In the genomic region with DNA sequence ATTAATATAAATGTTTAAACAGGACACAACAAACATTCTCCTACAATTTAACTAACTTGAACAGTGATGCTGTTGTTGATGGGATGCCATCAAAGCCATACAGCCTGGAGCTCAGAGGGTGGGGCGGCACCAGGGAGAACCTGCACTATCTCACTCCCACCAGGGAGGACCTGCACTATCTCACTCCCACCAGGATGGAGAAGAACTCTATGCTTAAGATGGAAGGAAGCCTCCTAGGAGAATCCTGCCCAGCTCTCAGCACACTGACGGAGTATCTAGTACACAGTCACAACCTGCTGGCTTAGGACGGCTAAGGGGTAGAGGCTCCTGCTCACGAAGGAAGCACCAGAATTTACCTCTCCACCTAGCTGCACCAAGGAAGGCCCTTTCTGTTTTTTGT, we compare ENCODE assay signal across 16 mouse cellular contexts. TPM values are rescaled to one million over a fixed set of nuclear protein-coding genes. Genes with fewer than 3 reads are reported as not detected.
DNase-seq lines count a peak whose midpoint lies in the region; ATAC-seq and TF ChIP-seq lines count a peak whose summit lies in the region.
"Had no signal": no experiment of that assay in that cellular context is flagged by ENCODE, and none has a peak within 500 bp of the region (broad histone marks: within the 10 kb centered on the region; RNA-seq: fewer than 3 reads in every experiment).

No protein-coding gene starts in this region.

- H3K27ac ChIP-seq in forebrain, embryonic 14.5 days (ENCODE audit: low read depth, low read length) = no peak overlapping the region
- H3K27ac ChIP-seq in forebrain, embryonic 13.5 days = no peak overlapping the region
- no peak overlapping the region for H3K27ac ChIP-seq in lung, postnatal 0 days (ENCODE audit: low read length)
- peak overlapping the region; percentile 91 for H3K27ac ChIP-seq in liver, embryonic 12.5 days
- H3K27ac ChIP-seq: embryonic facial prominence, embryonic 12.5 days had no signal

- WGBS in forebrain, embryonic 14.5 days = 90% methylated on average over 4 of the region's 4 CpGs
- WGBS in forebrain, embryonic 13.5 days = 93% methylated on average over 4 of the region's 4 CpGs
- WGBS in lung, postnatal 0 days = 85% methylated on average over 4 of the region's 4 CpGs
- WGBS in liver, embryonic 12.5 days (ENCODE audit: insufficient replicate concordance) = 28% methylated on average over 4 of the region's 4 CpGs

- no peaks in the 10 kb centered on the region for H3K36me3 ChIP-seq in forebrain, embryonic 14.5 days (ENCODE audit: control insufficient read depth, insufficient read depth, low read length)
- H3K36me3 ChIP-seq in forebrain, embryonic 13.5 days (ENCODE audit: poor library complexity, severe bottlenecking) = no peaks in the 10 kb centered on the region
- no peaks in the 10 kb centered on the region for H3K36me3 ChIP-seq in lung, postnatal 0 days (ENCODE audit: insufficient read depth, low read length)
- 0 out of 2 replicates have a peak, but pooled peaks cover 3% of the 10 kb centered on the region for H3K36me3 ChIP-seq in liver, embryonic 12.5 days
- H3K36me3 ChIP-seq: embryonic facial prominence, embryonic 12.5 days had no signal

- H3K4me2 ChIP-seq in forebrain, embryonic 14.5 days (ENCODE audit: low read length) = no peak overlapping the region
- no peak overlapping the region for H3K4me2 ChIP-seq in forebrain, embryonic 13.5 days
- H3K4me2 ChIP-seq in lung, postnatal 0 days (replicated peaks; ENCODE audit: low read depth, low read length) = 0 out of 2 replicates have a peak overlapping the region, but pooled peaks have one; percentile 1
- H3K4me2 ChIP-seq in liver, embryonic 12.5 days = peak overlapping the region; percentile 88
- H3K4me2 ChIP-seq: embryonic facial prominence, embryonic 12.5 days had no signal

- no peak for ATAC-seq in forebrain, embryonic 14.5 days
- no peak for ATAC-seq in forebrain, embryonic 13.5 days
- no peak for ATAC-seq in lung, postnatal 0 days
- ATAC-seq in liver, embryonic 12.5 days = peak; percentile 92
- ATAC-seq: forebrain, postnatal 0 days had no signal

- H3K27me3 ChIP-seq in forebrain, embryonic 14.5 days (replicated peaks; ENCODE audit: control insufficient read depth, insufficient read depth, low read length) = no peaks in the 10 kb centered on the region
- H3K27me3 ChIP-seq in forebrain, embryonic 13.5 days = no peaks in the 10 kb centered on the region
- H3K27me3 ChIP-seq in lung, postnatal 0 days (replicated peaks; ENCODE audit: insufficient read depth, low read length) = no peaks in the 10 kb centered on the region
- H3K27me3 ChIP-seq in liver, embryonic 12.5 days (replicated peaks) = no peaks in the 10 kb centered on the region; the same call in 1 of the 2 replicates
- H3K27me3 ChIP-seq: embryonic facial prominence, embryonic 12.5 days had no signal

- TF ChIP-seq CTCF in lung, postnatal 0 days (IDR thresholded peaks at IDR 0.05) = no peak

- peak overlapping the region; percentile 2; the same call in 1 of the 2 replicates for H3K9ac ChIP-seq in forebrain, embryonic 14.5 days (ENCODE audit: low read length)
- H3K9ac ChIP-seq in forebrain, embryonic 13.5 days = no peak overlapping the region
- H3K9ac ChIP-seq in lung, postnatal 0 days (replicated peaks; ENCODE audit: low read depth) = no peak overlapping the region
- H3K9ac ChIP-seq in liver, embryonic 12.5 days = peak overlapping the region; percentile 100
- H3K9ac ChIP-seq: embryonic facial prominence, embryonic 12.5 days; forebrain, postnatal 0 days had no signal

- H3K9me3 ChIP-seq in forebrain, embryonic 14.5 days (replicated peaks; ENCODE audit: control insufficient read depth, low read length) = no peaks in the 10 kb centered on the region
- no peaks in the 10 kb centered on the region for H3K9me3 ChIP-seq in forebrain, embryonic 13.5 days (replicated peaks)
- H3K9me3 ChIP-seq in lung, postnatal 0 days (ENCODE audit: low read length) = no peaks in the 10 kb centered on the region
- no peaks in the 10 kb centered on the region for H3K9me3 ChIP-seq in liver, embryonic 12.5 days (replicated peaks)
- H3K9me3 ChIP-seq: embryonic facial prominence, embryonic 12.5 days had no signal

- DNase-seq in forebrain, embryonic 14.5 days (ENCODE audit: low spot score) = no peak
- no peak for DNase-seq in lung, postnatal 0 days (ENCODE audit: low spot score)
- DNase-seq in lung, adult 18-20 months = no peak
- peak; percentile 81 to 82 for DNase-seq in spleen, postnatal 4 days (ENCODE audit: low spot score in 2 of 2)
- DNase-seq in gastrocnemius, postnatal 10 days = no peak
- DNase-seq in lung, postnatal 36 days = no peak
- DNase-seq: cerebellum, adult 8-10 months; forebrain, postnatal 0 days; heart, postnatal 4 days; kidney, adult 11 months; kidney, postnatal 4 days; right cerebral cortex, postnatal 25 days; thymus, adult 2 months had no signal

- H3K4me1 ChIP-seq in forebrain, embryonic 14.5 days (ENCODE audit: control insufficient read depth, insufficient read depth, low read length) = no peaks in the 10 kb centered on the region
- H3K4me1 ChIP-seq in forebrain, embryonic 13.5 days = peaks cover 21% of the 10 kb centered on the region
- no peaks in the 10 kb centered on the region for H3K4me1 ChIP-seq in lung, postnatal 0 days (ENCODE audit: insufficient read depth, low read depth, low read length)
- H3K4me1 ChIP-seq in liver, embryonic 12.5 days = peaks cover 48% of the 10 kb centered on the region

- TF ChIP-seq EP300 in lung, postnatal 0 days (IDR thresholded peaks at IDR 0.05) = no peak

- no peak overlapping the region for H3K4me3 ChIP-seq in forebrain, embryonic 14.5 days (ENCODE audit: low read depth, low read length)
- no peak overlapping the region for H3K4me3 ChIP-seq in forebrain, embryonic 13.5 days
- H3K4me3 ChIP-seq in lung, postnatal 0 days (ENCODE audit: low read depth, low read length) = no peak overlapping the region
- peak overlapping the region; percentile 100 for H3K4me3 ChIP-seq in liver, embryonic 12.5 days
- H3K4me3 ChIP-seq: embryonic facial prominence, embryonic 12.5 days had no signal

RNA-seq across cellular contexts. Expression of a gene that starts 3.4 kb away (rescaled TPM):
- polyA plus RNA-seq in forebrain, embryonic 14.5 days (2014; fragmentation: Nextera tagmentation; extraction: Ambion mirVana) = 4.7 and 5.9 TPM in 2 replicates
- polyA plus RNA-seq in forebrain, embryonic 13.5 days (2015; fragmentation: Nextera tagmentation; extraction: Ambion mirVana) = 9.6 and 10.4 TPM in 2 replicates
- polyA plus RNA-seq in lung, postnatal 0 days (2015; fragmentation: Nextera tagmentation; extraction: Ambion mirVana) = 5.1 and 6.7 TPM in 2 replicates
- 13.8 and 15.6 TPM in 2 replicates for polyA plus RNA-seq in liver, embryonic 12.5 days (2016; fragmentation: Nextera tagmentation; extraction: Ambion mirVana)
- 10 to 100 TPM; 15.8 to 16.3 TPM for total RNA-seq in gastrocnemius, postnatal 10 days (2021)

Comparison
In these comparisons a context has a peak if more than half of its experiments do, and no peak if none do; other contexts are left out.
1. H3K9ac ChIP-seq: peak in forebrain, embryonic 14.5 days (single experiment) and liver, embryonic 12.5 days (single experiment); none in forebrain, embryonic 13.5 days (single experiment) and lung, postnatal 0 days (single experiment).
2. DNase-seq: peak in spleen, postnatal 4 days (2 of 2); none in forebrain, embryonic 14.5 days (single experiment), lung, postnatal 0 days (single experiment), lung, adult 18-20 months (0 of 2), gastrocnemius, postnatal 10 days (single experiment) and lung, postnatal 36 days (single experiment).
3. H3K4me2 ChIP-seq: peak in lung, postnatal 0 days (single experiment) and liver, embryonic 12.5 days (single experiment); none in forebrain, embryonic 14.5 days (single experiment) and forebrain, embryonic 13.5 days (single experiment).